Mouse (Mus musculus) kidney, adult 2 months (tissue): ENCODE results near the gene Eif2ak4. TPM values are rescaled to one million over a fixed set of nuclear protein-coding genes. Genes with fewer than 3 reads are reported as not detected.

ENCODE experiments used
- DNase-seq: peaks from one replicate; pipeline ENCODE4 v3.0.0; 2021
- H3K27ac ChIP-seq: fragments of 200-500 bp; 2 replicates; pipeline ENCODE4 v1.5.1; 2012; ENCODE audit warnings: low read depth, low read length, control low read depth, inconsistent platforms; ENCODE audit not compliant: insufficient read depth
- H3K27me3 ChIP-seq: fragments of 200-500 bp; replicated peaks from 2 replicates; pipeline ENCODE4 v1.6.1; 2012; ENCODE audit warnings: mild to moderate bottlenecking, moderate library complexity, low read length, inconsistent platforms; ENCODE audit not compliant: control insufficient read depth, insufficient read depth
- H3K36me3 ChIP-seq: fragments of 200-500 bp; 2 replicates; pipeline ENCODE4 v1.6.1; 2012; ENCODE audit warnings: mild to moderate bottlenecking, moderate library complexity, low read length, inconsistent platforms; ENCODE audit not compliant: control insufficient read depth, insufficient read depth
- H3K4me1 ChIP-seq: fragments of 200-500 bp; 2 replicates; pipeline ENCODE4 v1.6.1; 2011; ENCODE audit warnings: low read length; ENCODE audit not compliant: control insufficient read depth, insufficient read depth
- H3K4me3 ChIP-seq: fragments of 200-500 bp; 2 replicates; pipeline ENCODE4 v1.5.1; 2011; ENCODE audit warnings: mild to moderate bottlenecking, low read depth, low read length, control low read depth; ENCODE audit not compliant: insufficient read depth
- CTCF ChIP-seq: fragments of 200-500 bp; conservative IDR thresholded peaks from 2 replicates; pipeline ENCODE4 v1.5.1; 2011; ENCODE audit warnings: low read depth, mild to moderate bottlenecking, control low read depth, low read length, moderate library complexity, mixed read lengths; ENCODE audit not compliant: insufficient read depth, insufficient read length
- POLR2A ChIP-seq: fragments of 200-500 bp; IDR thresholded peaks from one replicate; pipeline ENCODE4 v1.6.1; 2011; ENCODE audit warnings: low read depth, low read length, control low read depth
- WGBS: fragments of 180-500 bp; shearing (Covaris S2); methylation state at CpG from one replicate; pipeline ENCODE4 v1.1.7; 2018; 5-methylcytosine and 5-hydroxymethylcytosine counted together
- polyA plus RNA-seq: library from polyadenylated mRNA; depleted of rRNA; stranded (reverse); fragments of >200 nt; gene quantifications from 2 replicates; pipeline ENCODE4 v1.2.3, GENCODE M21; 2012

Gene Eif2ak4
- polyA plus RNA-seq, 1 experiment: 8.3 TPM

- 61% methylated on average over 8 of the region's 8 CpGs for WGBS
Measured at GRCm38 (mm10) chr2:118422385-118422784, 34.0 kb downstream of the Eif2ak4 start.

GRCm38 (mm10) chr2:118428296-118428695 is 39.9 kb downstream of the Eif2ak4 start:
- Histone ChIP-seq H3K27ac (no peak overlapping the region), H3K27me3 (no peaks in the 10 kb centered on the region), H3K4me1 (no peaks in the 10 kb centered on the region), H3K4me3 (no peak overlapping the region), H3K36me3 (no peaks in the 10 kb centered on the region; the same call in 1 of the 2 replicates)
- DNase-seq: no peak
- no peak for TF ChIP-seq CTCF
- no peak for TF ChIP-seq POLR2A
- 96% methylated on average over 6 of the region's 6 CpGs for WGBS

More at GRCm38 (mm10) chr2:118422385-118422784, 34.0 kb downstream of the Eif2ak4 start:
- Histone ChIP-seq H3K4me1 (no peaks in the 10 kb centered on the region), H3K36me3 (peaks cover 2% of the 10 kb centered on the region; the same call in 1 of the 2 replicates), H3K27ac (no peak overlapping the region), H3K4me3 (no peak overlapping the region), H3K27me3 (no peaks in the 10 kb centered on the region)
- DNase-seq: peak; percentile 41
- TF ChIP-seq CTCF: no peak
- no peak for TF ChIP-seq POLR2A

- Histone ChIP-seq H3K4me1 (no peaks in the 10 kb centered on the region), H3K36me3 (no peaks in the 10 kb centered on the region; the same call in 1 of the 2 replicates), H3K27ac (no peak overlapping the region), H3K27me3 (no peaks in the 10 kb centered on the region), H3K4me3 (no peak overlapping the region)
- TF ChIP-seq CTCF (no peak), POLR2A (no peak)
- DNase-seq: no peak
- 91% methylated on average over 9 of the region's 9 CpGs for WGBS
Measured at GRCm38 (mm10) chr2:118429297-118429696, 40.9 kb downstream of the Eif2ak4 start.

GRCm38 (mm10) chr2:118430630-118431029 is 42.2 kb downstream of the Eif2ak4 start:
- no peak for TF ChIP-seq CTCF
- TF ChIP-seq POLR2A: no peak
- 89% methylated on average over 16 of the region's 16 CpGs for WGBS
- no peak overlapping the region for H3K27ac ChIP-seq
- H3K36me3 ChIP-seq: no peaks in the 10 kb centered on the region; the same call in 1 of the 2 replicates
- no peak overlapping the region for H3K4me3 ChIP-seq
- no peaks in the 10 kb centered on the region for H3K4me1 ChIP-seq
- no peak for DNase-seq
- H3K27me3 ChIP-seq: no peaks in the 10 kb centered on the region

- WGBS: 78% methylated on average over 5 of the region's 5 CpGs
- DNase-seq: peak; percentile 36
- no peaks in the 10 kb centered on the region; the same call in 1 of the 2 replicates for H3K36me3 ChIP-seq
- no peak overlapping the region for H3K27ac ChIP-seq
- no peaks in the 10 kb centered on the region for H3K27me3 ChIP-seq
- H3K4me1 ChIP-seq: no peaks in the 10 kb centered on the region
- TF ChIP-seq POLR2A: no peak
- TF ChIP-seq CTCF: peak; percentile 54
- H3K4me3 ChIP-seq: no peak overlapping the region
Measured at GRCm38 (mm10) chr2:118431589-118431988, 43.2 kb downstream of the Eif2ak4 start.

GRCm38 (mm10) chr2:118442172-118442571 is 53.8 kb downstream of the Eif2ak4 start:
- WGBS: 75% methylated on average over 5 of the region's 5 CpGs
- no peaks in the 10 kb centered on the region for H3K27me3 ChIP-seq
- H3K4me1 ChIP-seq: no peaks in the 10 kb centered on the region
- no peaks in the 10 kb centered on the region; the same call in 1 of the 2 replicates for H3K36me3 ChIP-seq
- no peak for DNase-seq
- H3K27ac ChIP-seq: no peak overlapping the region
- TF ChIP-seq CTCF: no peak
- no peak for TF ChIP-seq POLR2A
- no peak overlapping the region for H3K4me3 ChIP-seq

- H3K27ac ChIP-seq: no peak overlapping the region
- H3K27me3 ChIP-seq: no peaks in the 10 kb centered on the region
- WGBS: 91% methylated on average over 4 of the region's 4 CpGs
- H3K4me3 ChIP-seq: no peak overlapping the region
- no peaks in the 10 kb centered on the region; the same call in 1 of the 2 replicates for H3K36me3 ChIP-seq
- DNase-seq: no peak
- H3K4me1 ChIP-seq: no peaks in the 10 kb centered on the region
- TF ChIP-seq CTCF (no peak), POLR2A (no peak)
Measured at GRCm38 (mm10) chr2:118442723-118443122, 54.3 kb downstream of the Eif2ak4 start.
